Mouse (Mus musculus) limb, embryonic 15.5 days (tissue): ENCODE results near the gene Psg21. TPM values are rescaled to one million over a fixed set of nuclear protein-coding genes. Genes with fewer than 3 reads are reported as not detected.
"Not testable (repeated sequence)": the region's sequence is repeated elsewhere in the genome, so short reads cannot be mapped to it uniquely, and the experiment has no call there.

Experiments
- ATAC-seq: fragments of 200-750 bp; cut with Nextera tagmentation; 2 replicates; pipeline ENCODE4 v1.8.0; 2017; ENCODE audit warnings: low read depth, moderate TSS enrichment; ENCODE audit not compliant: insufficient number of reproducible peaks, low FRiP score, low TSS enrichment
- H3K27ac ChIP-seq: fragments of 300-500 bp; sonication (generic); 2 replicates; pipeline ENCODE4 v1.5.1; 2015; ENCODE audit warnings: moderate library complexity, mild to moderate bottlenecking, inconsistent platforms
- H3K27me3 ChIP-seq: fragments of 300-500 bp; sonication (generic); 2 replicates; pipeline ENCODE4 v1.6.1; 2015; ENCODE audit warnings: inconsistent platforms
- H3K36me3 ChIP-seq: fragments of 300-500 bp; sonication (generic); 2 replicates; pipeline ENCODE4 v1.6.1; 2015; ENCODE audit warnings: inconsistent platforms
- H3K4me1 ChIP-seq: fragments of 300-500 bp; sonication (generic); 2 replicates; pipeline ENCODE4 v1.6.1; 2015; ENCODE audit warnings: inconsistent platforms
- H3K4me2 ChIP-seq: fragments of 300-500 bp; sonication (generic); 2 replicates; pipeline ENCODE4 v1.6.1; 2015; ENCODE audit warnings: mild to moderate bottlenecking, inconsistent platforms
- H3K4me3 ChIP-seq: fragments of 300-500 bp; sonication (generic); 2 replicates; pipeline ENCODE4 v1.5.1; 2015; ENCODE audit warnings: mild to moderate bottlenecking, inconsistent platforms
- H3K9ac ChIP-seq: fragments of 300-500 bp; sonication (generic); 2 replicates; pipeline ENCODE4 v1.6.1; 2015; ENCODE audit warnings: inconsistent platforms
- H3K9me3 ChIP-seq: fragments of 300-500 bp; sonication (generic); 2 replicates; pipeline ENCODE4 v1.6.1; 2016; ENCODE audit warnings: inconsistent platforms
- WGBS: fragments of 180-500 bp; shearing (Covaris S2); methylation state at CpG from one replicate; pipeline ENCODE4 v1.1.7; 2015; 5-methylcytosine and 5-hydroxymethylcytosine counted together
- polyA plus RNA-seq: library from polyadenylated mRNA; unstranded; fragments of >200 nt; fragmentation: Nextera tagmentation; extraction: Ambion mirVana; gene quantifications from 2 replicates; pipeline ENCODE4 v1.2.1, GENCODE M21; 2015

Psg21 gene
- not detected in 2 replicates for polyA plus RNA-seq

DNA sequence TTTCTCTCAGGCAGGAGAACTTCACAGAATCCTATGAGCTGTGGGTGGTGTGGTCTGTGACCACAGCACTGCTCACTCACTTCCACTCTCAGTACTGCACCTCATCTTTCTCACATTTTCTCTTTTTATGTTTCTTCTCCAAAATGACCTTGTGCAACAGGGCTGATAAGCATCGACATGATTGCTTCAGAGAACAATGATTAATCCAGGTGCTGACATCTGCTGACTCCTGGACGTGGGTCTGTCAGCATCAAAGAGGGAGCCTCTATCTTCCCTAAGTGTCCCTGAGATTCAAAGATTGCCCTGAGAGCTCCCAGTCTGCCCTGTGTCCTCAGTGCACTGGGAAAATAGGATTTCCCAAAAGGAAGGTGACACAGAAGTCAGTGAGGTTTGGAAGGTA is at the start of gene Psg21:
Gene Psg21, minus strand, starts transcription at position 101 of the 400 bp plus-strand sequence.
- H3K27me3 ChIP-seq, H3K9ac ChIP-seq, ATAC-seq, H3K36me3 ChIP-seq, H3K4me2 ChIP-seq, H3K4me3 ChIP-seq, H3K27ac ChIP-seq, H3K4me1 ChIP-seq, H3K9me3 ChIP-seq: not testable (repeated sequence)
- 50% methylated on average over 2 of the region's 2 CpGs for WGBS

DNA sequence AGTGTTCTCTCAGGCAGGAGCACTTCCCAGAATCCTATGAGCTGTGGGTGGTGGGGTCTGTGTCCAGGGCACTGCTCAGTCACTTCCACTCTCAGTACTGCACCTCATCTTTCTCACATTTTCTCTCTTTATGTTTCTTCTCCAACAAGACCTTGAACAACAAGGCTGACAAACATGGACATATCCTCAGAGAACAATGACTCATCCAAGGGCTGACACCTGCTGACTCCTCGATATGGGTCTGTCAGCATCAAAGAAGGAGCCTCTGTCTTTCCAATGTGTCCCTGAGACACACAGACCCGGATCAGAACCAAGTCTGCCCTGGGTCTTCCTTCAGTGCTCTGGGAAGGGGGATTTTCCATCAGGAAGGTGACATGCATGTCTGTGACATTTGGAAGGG is 29.6 kb upstream of the Psg21 start, which contains the start of gene Psg20:
Gene Psg20, minus strand, starts transcription at position 101 of the 400 bp plus-strand sequence.
- no peak for ATAC-seq
- Histone ChIP-seq H3K27me3 (no peaks in the 10 kb centered on the region), H3K9ac (no peak within 1 kb of the TSS), H3K36me3 (no peaks in the 10 kb centered on the region), H3K9me3 (no peaks in the 10 kb centered on the region), H3K4me2 (no peak within 1 kb of the TSS), H3K4me3 (no peak within 1 kb of the TSS), H3K27ac (no peak within 1 kb of the TSS), H3K4me1 (no peaks in the 10 kb centered on the region)
- 65% methylated on average over 2 of the region's 2 CpGs for WGBS

DNA sequence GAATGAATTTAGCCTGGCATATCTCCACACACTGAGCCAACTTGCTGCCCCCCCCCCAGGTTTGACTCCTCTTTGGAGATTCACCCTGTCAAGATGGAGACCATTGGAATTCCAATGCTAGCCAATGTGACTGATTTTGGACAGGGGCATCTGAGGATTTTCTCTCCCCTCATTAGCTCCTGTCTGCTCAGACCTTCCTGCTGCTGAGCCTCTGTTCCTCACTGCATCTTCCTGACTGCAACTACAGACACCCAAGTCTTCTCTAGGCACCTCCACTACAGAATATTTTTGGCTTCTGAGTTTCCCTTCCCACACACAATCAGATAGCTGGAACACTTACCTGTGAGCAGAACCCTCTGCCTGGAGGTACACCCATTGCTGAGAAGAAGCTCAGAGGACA is 29.1 kb upstream of the Psg21 start:
- H3K27me3 ChIP-seq, result no peaks in the 10 kb centered on the region
- H3K27ac ChIP-seq, result no peak overlapping the region
- H3K9me3 ChIP-seq, result no peaks in the 10 kb centered on the region
- no peak overlapping the region for H3K4me2 ChIP-seq
- no peak overlapping the region for H3K9ac ChIP-seq
- no peaks in the 10 kb centered on the region for H3K4me1 ChIP-seq
- no peak overlapping the region for H3K4me3 ChIP-seq
- no peak for ATAC-seq
- H3K36me3 ChIP-seq, result no peaks in the 10 kb centered on the region

DNA sequence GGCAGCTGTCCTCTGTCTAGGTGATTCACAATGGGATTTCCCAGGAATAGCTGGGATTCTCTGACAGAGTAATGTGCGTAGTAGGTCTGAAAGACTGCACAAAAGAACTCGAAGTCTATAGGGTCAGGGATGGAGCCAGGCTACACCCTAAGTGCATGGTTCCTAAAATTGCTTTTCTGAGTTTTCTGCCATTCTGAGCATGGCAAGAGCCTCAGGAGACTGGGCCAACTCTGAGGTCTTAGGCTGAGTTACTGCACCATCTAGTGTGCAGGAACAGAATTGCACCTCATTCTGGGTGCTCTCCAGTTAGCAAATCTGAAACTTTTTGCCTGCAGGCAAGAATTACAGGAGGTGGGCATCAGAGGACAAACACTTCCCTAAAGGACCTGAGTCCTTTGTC is 23.2 kb upstream of the Psg21 start:
- WGBS, result 53% methylated on average over 2 of the region's 2 CpGs
- ATAC-seq, result no peak

DNA sequence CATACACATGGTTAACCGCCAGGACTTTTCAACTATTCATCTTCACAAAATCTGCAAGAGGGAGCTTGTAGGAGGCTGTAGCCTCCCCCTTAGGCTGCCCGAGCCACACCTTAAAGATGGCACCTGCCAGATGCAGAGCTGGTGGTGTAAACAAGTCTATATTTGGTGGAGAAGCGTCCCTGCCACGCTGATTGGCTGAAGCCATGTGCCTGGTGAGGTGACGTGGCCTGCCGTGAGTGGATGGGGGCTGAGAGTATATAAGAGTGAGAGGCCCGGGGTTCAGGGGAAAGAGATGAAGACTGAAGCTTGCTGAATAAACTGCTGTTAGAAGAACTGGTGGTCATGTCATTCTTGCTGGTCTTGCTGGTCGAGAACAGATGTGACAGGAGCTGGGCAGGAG is 29.6 kb downstream of the Psg21 start:
- 76% methylated on average over 8 of the region's 8 CpGs for WGBS

More for the DNA sequence above, 23.2 kb upstream of the Psg21 start:
- Histone ChIP-seq H3K27ac (no peak overlapping the region), H3K4me1 (no peaks in the 10 kb centered on the region), H3K4me2 (no peak overlapping the region), H3K27me3 (no peaks in the 10 kb centered on the region), H3K4me3 (no peak overlapping the region), H3K9me3 (no peaks in the 10 kb centered on the region), H3K36me3 (no peaks in the 10 kb centered on the region), H3K9ac (no peak overlapping the region)

DNA sequence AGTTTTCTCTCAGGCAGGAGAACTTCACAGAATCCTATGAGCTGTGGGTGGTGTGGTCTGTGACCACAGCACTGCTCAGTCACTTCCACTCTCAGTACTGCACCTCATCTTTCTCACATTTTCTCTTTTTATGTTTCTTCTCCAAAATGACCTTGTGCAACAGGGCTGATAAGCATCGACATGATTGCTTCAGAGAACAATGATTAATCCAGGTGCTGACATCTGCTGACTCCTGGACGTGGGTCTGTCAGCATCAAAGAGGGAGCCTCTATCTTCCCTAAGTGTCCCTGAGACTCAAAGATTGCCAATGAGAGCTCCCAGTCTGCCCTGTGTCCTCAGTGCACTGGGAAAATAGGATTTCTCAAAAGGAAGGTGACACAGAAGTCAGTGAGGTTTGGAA is 40.1 kb downstream of the Psg21 start, which contains the start of gene Psg23:
Gene Psg23, minus strand, starts transcription at position 101 of the 400 bp plus-strand sequence.
- not testable (repeated sequence) for H3K9ac ChIP-seq, H3K36me3 ChIP-seq, H3K4me2 ChIP-seq, H3K4me1 ChIP-seq, ATAC-seq, H3K27me3 ChIP-seq, H3K9me3 ChIP-seq, H3K27ac ChIP-seq, H3K4me3 ChIP-seq
- 68% methylated on average over 2 of the region's 2 CpGs for WGBS

More for the DNA sequence above, 29.6 kb downstream of the Psg21 start:
- ATAC-seq, H3K4me2 ChIP-seq, H3K27ac ChIP-seq, H3K27me3 ChIP-seq, H3K36me3 ChIP-seq, H3K4me1 ChIP-seq, H3K9ac ChIP-seq, H3K9me3 ChIP-seq, H3K4me3 ChIP-seq: not testable (repeated sequence)

Other genes with a start within 250 kb of the Psg21 start
- not detected in 2 replicates for gene Psg28, start 224.7 kb downstream of the Psg21 start, polyA plus RNA-seq
- not detected in 2 replicates for gene Psg26, start 172.5 kb downstream of the Psg21 start, polyA plus RNA-seq
- gene Psg25, start 124.5 kb downstream of the Psg21 start, polyA plus RNA-seq, result not detected in 2 replicates
- gene Psg27, start 89.4 kb downstream of the Psg21 start, polyA plus RNA-seq, result not detected in 2 replicates
- gene Psg23, start 40.2 kb downstream of the Psg21 start, polyA plus RNA-seq, result not detected in 2 replicates
- gene Psg20, start 29.5 kb upstream of the Psg21 start, polyA plus RNA-seq, result not detected in 2 replicates
- gene Psg22, start 61.4 kb upstream of the Psg21 start, polyA plus RNA-seq, result not detected in 2 replicates
- gene Psg19, start 141.8 kb upstream of the Psg21 start, polyA plus RNA-seq, result not detected in 2 replicates
- gene Psg17, start 164.9 kb upstream of the Psg21 start, polyA plus RNA-seq, result not detected in 2 replicates
- 0.42 and 0.76 TPM in 2 replicates for gene Mill2, start 183.2 kb upstream of the Psg21 start, polyA plus RNA-seq
- 2.4 and 3.2 TPM in 2 replicates for gene Pglyrp1, start 214.6 kb upstream of the Psg21 start, polyA plus RNA-seq